Mouse (Mus musculus) lung, postnatal 25 days (tissue): ENCODE measurements around the gene P4hb.
"Not testable (repeated sequence)": the region's sequence is repeated elsewhere in the genome, so short reads cannot be mapped to it uniquely, and the experiment has no call there.

ENCODE experiments used
- DNase-seq: peaks from one replicate; pipeline ENCODE4 v3.0.0; 2022; ENCODE audit warnings: low spot score

The P4hb gene

GRCm38 (mm10) chr11:120538955-120539284, 34.1 kb downstream of the P4hb start:
- no peak for DNase-seq

- peak; percentile 63 for DNase-seq
Measured at GRCm38 (mm10) chr11:120538485-120538884, 34.6 kb downstream of the P4hb start.

- no peak for DNase-seq
Measured at GRCm38 (mm10) chr11:120535804-120536203, 37.2 kb downstream of the P4hb start.

GRCm38 (mm10) chr11:120535145-120535544, 37.9 kb downstream of the P4hb start:
- DNase-seq: no peak

- DNase-seq: no peak
Measured at GRCm38 (mm10) chr11:120534093-120534492, 39.0 kb downstream of the P4hb start.

- DNase-seq: no peak
Measured at GRCm38 (mm10) chr11:120531646-120532045, 41.4 kb downstream of the P4hb start.

GRCm38 (mm10) chr11:120530085-120530964, 42.7 kb downstream of the P4hb start, which contains the start of gene Gcgr:
Gene Gcgr, plus strand, starts transcription at chr11:120530699.
- no peak for DNase-seq

- no peak for DNase-seq
Measured at GRCm38 (mm10) chr11:120528903-120529302, 44.1 kb downstream of the P4hb start.

GRCm38 (mm10) chr11:120527690-120528354, 45.2 kb downstream of the P4hb start:
- no peak for DNase-seq

GRCm38 (mm10) chr11:120525959-120526358, 47.1 kb downstream of the P4hb start:
- DNase-seq: no peak

GRCm38 (mm10) chr11:120522581-120522980, 50.5 kb downstream of the P4hb start:
- no peak for DNase-seq

- no peak for DNase-seq
Measured at GRCm38 (mm10) chr11:120520967-120521540, 52.0 kb downstream of the P4hb start.

- DNase-seq: no peak
Measured at GRCm38 (mm10) chr11:120520498-120520897, 52.6 kb downstream of the P4hb start.

GRCm38 (mm10) chr11:120519738-120520137, 53.3 kb downstream of the P4hb start:
- DNase-seq: peak; percentile 73

- no peak for DNase-seq
Measured at GRCm38 (mm10) chr11:120518558-120518957, 54.5 kb downstream of the P4hb start.

- DNase-seq: peak; percentile 74
Measured at GRCm38 (mm10) chr11:120518027-120518426, 55.0 kb downstream of the P4hb start.

GRCm38 (mm10) chr11:120517147-120517546, 55.9 kb downstream of the P4hb start:
- no peak for DNase-seq

- peak; percentile 92 for DNase-seq
Measured at GRCm38 (mm10) chr11:120515611-120516010, 57.4 kb downstream of the P4hb start.

- DNase-seq: not testable (repeated sequence)
Measured at GRCm38 (mm10) chr11:120514262-120514661, 58.8 kb downstream of the P4hb start.

GRCm38 (mm10) chr11:120512790-120513453, 60.1 kb downstream of the P4hb start:
- no peak for DNase-seq

- DNase-seq: no peak
Measured at GRCm38 (mm10) chr11:120510375-120511030, 62.5 kb downstream of the P4hb start.
